Mouse (Mus musculus): Measurements from ENCODE around the gene Gm20388. TPM values are rescaled to one million over a fixed set of nuclear protein-coding genes. Genes with fewer than 3 reads are reported as not detected.

The Gm20388 gene
- polyA plus RNA-seq, 2 experiments = 8.5 TPM; not detected in 1

- Histone ChIP-seq H3K9ac (replicated peaks) (no peak overlapping the region), H3K27me3 (ENCODE audit: control insufficient read depth, insufficient read depth, low read length) (no peaks in the 10 kb centered on the region), H3K36me3 (replicated peaks; ENCODE audit: control insufficient read depth, insufficient read depth, low read depth) (peaks cover 21% of the 10 kb centered on the region), H3K27ac (no peak overlapping the region), H3K9me3 (ENCODE audit: control insufficient read depth, low read length) (no peaks in the 10 kb centered on the region), H3K4me3 (ENCODE audit: insufficient read depth in 1 of 2, low read depth in 2 of 2, low read length in 2 of 2) (no peak overlapping the region), H3K4me1 (replicated peaks; ENCODE audit: control insufficient read depth in 2 of 2, insufficient read depth in 2 of 2, low read length in 1 of 2) (no peaks in the 10 kb centered on the region), H3K4me2 (ENCODE audit: low read depth) (no peak overlapping the region)
- no peak for DNase-seq (ENCODE audit: low read depth in 3 of 3, low spot score in 3 of 3)
- TF ChIP-seq CTCF (IDR thresholded peaks at IDR 0.05; ENCODE audit: low read depth) (no peak), EP300 (IDR thresholded peaks at IDR 0.05; ENCODE audit: low read depth) (no peak)
- no peak for ATAC-seq (ENCODE audit: insufficient read depth)
- WGBS (ENCODE audit: insufficient replicate concordance) = 53% methylated on average over 3 of the region's 3 CpGs
Measured at GRCm38 (mm10) chr8:122880302-122880701, 2969.7 kb downstream of the Gm20388 start.

- DNase-seq (ENCODE audit: low read depth in 3 of 3, low spot score in 3 of 3) = no peak
- no peaks in the 10 kb centered on the region for H3K27me3 ChIP-seq (ENCODE audit: control insufficient read depth, insufficient read depth, low read length)
- WGBS (ENCODE audit: insufficient replicate concordance) = 89% methylated on average over 10 of the region's 10 CpGs
- no peaks in the 10 kb centered on the region for H3K9me3 ChIP-seq (ENCODE audit: control insufficient read depth, low read length)
- H3K4me2 ChIP-seq (ENCODE audit: low read depth) = no peak overlapping the region
- no peaks in the 10 kb centered on the region for H3K4me1 ChIP-seq (replicated peaks; ENCODE audit: control insufficient read depth in 2 of 2, insufficient read depth in 2 of 2, low read length in 1 of 2)
- peaks cover 38% of the 10 kb centered on the region for H3K36me3 ChIP-seq (replicated peaks; ENCODE audit: control insufficient read depth, insufficient read depth, low read depth)
- H3K9ac ChIP-seq (replicated peaks) = no peak overlapping the region
- no peak for TF ChIP-seq EP300 (IDR thresholded peaks at IDR 0.05; ENCODE audit: low read depth)
- no peak for TF ChIP-seq CTCF (IDR thresholded peaks at IDR 0.05; ENCODE audit: low read depth)
- H3K27ac ChIP-seq = no peak overlapping the region
- H3K4me3 ChIP-seq (ENCODE audit: insufficient read depth in 1 of 2, low read depth in 2 of 2, low read length in 2 of 2) = no peak overlapping the region
- ATAC-seq (ENCODE audit: insufficient read depth) = no peak
Measured at GRCm38 (mm10) chr8:122883671-122884070, 2973.0 kb downstream of the Gm20388 start.

GRCm38 (mm10) chr8:122891440-122891839 lies 2980.8 kb downstream of the Gm20388 start:
- no peak overlapping the region for H3K9ac ChIP-seq (replicated peaks)
- ATAC-seq (ENCODE audit: insufficient read depth) = no peak
- no peaks in the 10 kb centered on the region for H3K4me1 ChIP-seq (replicated peaks; ENCODE audit: control insufficient read depth in 2 of 2, insufficient read depth in 2 of 2, low read length in 1 of 2)
- H3K27ac ChIP-seq = no peak overlapping the region
- 76% methylated on average over 12 of the region's 12 CpGs for WGBS (ENCODE audit: insufficient replicate concordance)
- no peaks in the 10 kb centered on the region for H3K9me3 ChIP-seq (ENCODE audit: control insufficient read depth, low read length)
- H3K27me3 ChIP-seq (ENCODE audit: control insufficient read depth, insufficient read depth, low read length) = no peaks in the 10 kb centered on the region
- TF ChIP-seq EP300 (IDR thresholded peaks at IDR 0.05; ENCODE audit: low read depth) = no peak
- peak; percentile 26; the same call in 1 of the 2 replicates for TF ChIP-seq CTCF (IDR thresholded peaks at IDR 0.05; ENCODE audit: low read depth)
- DNase-seq (ENCODE audit: low read depth in 3 of 3, low spot score in 3 of 3) = no peak
- H3K4me2 ChIP-seq (ENCODE audit: low read depth) = no peak overlapping the region
- H3K4me3 ChIP-seq (ENCODE audit: insufficient read depth in 1 of 2, low read depth in 2 of 2, low read length in 2 of 2) = no peak overlapping the region
- H3K36me3 ChIP-seq (replicated peaks; ENCODE audit: control insufficient read depth, insufficient read depth, low read depth) = peaks cover 66% of the 10 kb centered on the region

GRCm38 (mm10) chr8:122893451-122893850 lies 2982.8 kb downstream of the Gm20388 start:
- 84% methylated on average over 12 of the region's 12 CpGs for WGBS (ENCODE audit: insufficient replicate concordance)
- TF ChIP-seq CTCF (IDR thresholded peaks at IDR 0.05; ENCODE audit: low read depth) (no peak), EP300 (IDR thresholded peaks at IDR 0.05; ENCODE audit: low read depth) (no peak)
- Histone ChIP-seq H3K36me3 (replicated peaks; ENCODE audit: control insufficient read depth, insufficient read depth, low read depth) (peaks cover 72% of the 10 kb centered on the region), H3K9me3 (ENCODE audit: control insufficient read depth, low read length) (no peaks in the 10 kb centered on the region), H3K4me1 (replicated peaks; ENCODE audit: control insufficient read depth in 2 of 2, insufficient read depth in 2 of 2, low read length in 1 of 2) (no peaks in the 10 kb centered on the region), H3K27me3 (ENCODE audit: control insufficient read depth, insufficient read depth, low read length) (no peaks in the 10 kb centered on the region), H3K27ac (no peak overlapping the region), H3K4me2 (ENCODE audit: low read depth) (no peak overlapping the region), H3K9ac (replicated peaks) (no peak overlapping the region), H3K4me3 (ENCODE audit: insufficient read depth in 1 of 2, low read depth in 2 of 2, low read length in 2 of 2) (no peak overlapping the region)
- no peak for ATAC-seq (ENCODE audit: insufficient read depth)
- DNase-seq (ENCODE audit: low read depth in 3 of 3, low spot score in 3 of 3) = no peak

GRCm38 (mm10) chr8:122896317-122896716 lies 2985.7 kb downstream of the Gm20388 start:
- no peaks in the 10 kb centered on the region for H3K4me1 ChIP-seq (replicated peaks; ENCODE audit: control insufficient read depth in 2 of 2, insufficient read depth in 2 of 2, low read length in 1 of 2)
- 91% methylated on average over 11 of the region's 11 CpGs for WGBS (ENCODE audit: insufficient replicate concordance)
- H3K36me3 ChIP-seq (replicated peaks; ENCODE audit: control insufficient read depth, insufficient read depth, low read depth) = peaks cover 71% of the 10 kb centered on the region
- TF ChIP-seq CTCF (IDR thresholded peaks at IDR 0.05; ENCODE audit: low read depth) = no peak
- no peak for TF ChIP-seq EP300 (IDR thresholded peaks at IDR 0.05; ENCODE audit: low read depth)
- DNase-seq (ENCODE audit: low read depth in 3 of 3, low spot score in 3 of 3) = no peak
- no peak for ATAC-seq (ENCODE audit: insufficient read depth)
- no peak overlapping the region for H3K4me3 ChIP-seq (ENCODE audit: insufficient read depth in 1 of 2, low read depth in 2 of 2, low read length in 2 of 2)
- H3K4me2 ChIP-seq (ENCODE audit: low read depth) = no peak overlapping the region
- H3K27ac ChIP-seq = no peak overlapping the region
- no peak overlapping the region for H3K9ac ChIP-seq (replicated peaks)
- H3K27me3 ChIP-seq (ENCODE audit: control insufficient read depth, insufficient read depth, low read length) = no peaks in the 10 kb centered on the region
- H3K9me3 ChIP-seq (ENCODE audit: control insufficient read depth, low read length) = no peaks in the 10 kb centered on the region

Data from liver, embryonic 14.5 days (tissue).